Mouse (Mus musculus): ENCODE results near the gene Ltbp1. TPM values are rescaled to one million over a fixed set of nuclear protein-coding genes. Genes with fewer than 3 reads are reported as not detected.

The Ltbp1 gene
- total and polyA plus RNA-seq, 3 experiments, result 17.2 to 40.4 (median 39.9) TPM

DNA sequence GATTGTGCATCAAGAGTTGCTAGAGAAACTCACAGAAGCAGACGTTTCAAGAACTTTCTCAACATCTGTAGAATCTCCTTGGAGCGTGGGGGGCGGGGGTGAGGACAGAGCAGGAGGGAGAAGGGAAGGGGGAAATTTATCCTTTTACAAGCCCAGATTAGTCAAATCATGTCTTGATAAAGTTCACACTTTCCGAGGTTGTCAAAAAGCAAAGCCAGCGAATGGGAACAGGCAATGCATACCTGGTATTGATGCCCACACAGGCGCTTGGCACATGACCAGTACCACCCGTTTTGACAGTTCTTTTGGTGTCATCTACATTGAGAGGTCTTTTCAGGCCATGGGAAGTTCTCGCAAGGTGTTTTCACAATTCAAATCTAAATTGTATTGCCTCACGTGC is 327.6 kb downstream of the Ltbp1 start:
- Histone ChIP-seq H3K4me1 (ENCODE audit: control insufficient read depth, insufficient read depth, low read length) (peaks cover 1% of the 10 kb centered on the region), H3K79me2 (replicated peaks; ENCODE audit: control insufficient read depth, insufficient read depth, low read length) (no peaks in the 10 kb centered on the region), H3K27me3 (ENCODE audit: control insufficient read depth, insufficient read depth, low read length) (no peaks in the 10 kb centered on the region), H3K27ac (no peak overlapping the region), H3K36me3 (ENCODE audit: control insufficient read depth, insufficient read depth, low read length) (no peaks in the 10 kb centered on the region), H3K9ac (ENCODE audit: low read depth, low read length) (no peak overlapping the region), H3K4me3 (no peak overlapping the region)
- TF ChIP-seq POLR2A (IDR thresholded peaks at IDR 0.05; ENCODE audit: insufficient read depth, low read depth, low read length) (no peak), EP300 (IDR thresholded peaks at IDR 0.05; ENCODE audit: insufficient read depth, low read depth, low read length) (no peak), CTCF (IDR thresholded peaks at IDR 0.05) (no peak)
- intact Hi-C loops (cut with DNase I), result no loop called here
- no peak for DNase-seq
- 81% methylated on average over 9 of the region's 9 CpGs for WGBS

- no peak for DNase-seq
- Histone ChIP-seq H3K79me2 (replicated peaks; ENCODE audit: control insufficient read depth, insufficient read depth, low read length) (no peaks in the 10 kb centered on the region), H3K4me1 (ENCODE audit: control insufficient read depth, insufficient read depth, low read length) (peaks cover 1% of the 10 kb centered on the region; the same call in 1 of the 2 replicates), H3K4me3 (no peak overlapping the region), H3K27me3 (ENCODE audit: control insufficient read depth, insufficient read depth, low read length) (no peaks in the 10 kb centered on the region), H3K27ac (no peak overlapping the region), H3K9ac (ENCODE audit: low read depth, low read length) (no peak overlapping the region), H3K36me3 (ENCODE audit: control insufficient read depth, insufficient read depth, low read length) (no peaks in the 10 kb centered on the region)
- WGBS, result 87% methylated on average over 13 of the region's 13 CpGs
- intact Hi-C loops (cut with DNase I), result no loop called here
- TF ChIP-seq EP300 (IDR thresholded peaks at IDR 0.05; ENCODE audit: insufficient read depth, low read depth, low read length), result no peak
- no peak for TF ChIP-seq CTCF (IDR thresholded peaks at IDR 0.05)
- TF ChIP-seq POLR2A (IDR thresholded peaks at IDR 0.05; ENCODE audit: insufficient read depth, low read depth, low read length), result no peak
These were observed 328.4 kb downstream of the Ltbp1 start for GRCm38 (mm10) chr17:75333759-75334158.

- Histone ChIP-seq H3K27ac (no peak overlapping the region), H3K4me1 (ENCODE audit: control insufficient read depth, insufficient read depth, low read length) (no peaks in the 10 kb centered on the region), H3K36me3 (ENCODE audit: control insufficient read depth, insufficient read depth, low read length) (no peaks in the 10 kb centered on the region), H3K79me2 (replicated peaks; ENCODE audit: control insufficient read depth, insufficient read depth, low read length) (no peaks in the 10 kb centered on the region), H3K27me3 (ENCODE audit: control insufficient read depth, insufficient read depth, low read length) (no peaks in the 10 kb centered on the region), H3K9ac (ENCODE audit: low read depth, low read length) (no peak overlapping the region), H3K4me3 (no peak overlapping the region)
- DNase-seq, result no peak
- intact Hi-C loops (cut with DNase I), result no loop called here
- 64% methylated on average over 9 of the region's 9 CpGs for WGBS
- TF ChIP-seq EP300 (IDR thresholded peaks at IDR 0.05; ENCODE audit: insufficient read depth, low read depth, low read length) (no peak), POLR2A (IDR thresholded peaks at IDR 0.05; ENCODE audit: insufficient read depth, low read depth, low read length) (no peak), CTCF (IDR thresholded peaks at IDR 0.05) (no peak)
These were observed 330.3 kb downstream of the Ltbp1 start for GRCm38 (mm10) chr17:75335649-75336048.

GRCm38 (mm10) chr17:75341227-75341626 is 335.9 kb downstream of the Ltbp1 start:
- no peak for DNase-seq
- no peak for TF ChIP-seq EP300 (IDR thresholded peaks at IDR 0.05; ENCODE audit: insufficient read depth, low read depth, low read length)
- no peak for TF ChIP-seq CTCF (IDR thresholded peaks at IDR 0.05)
- TF ChIP-seq POLR2A (IDR thresholded peaks at IDR 0.05; ENCODE audit: insufficient read depth, low read depth, low read length), result no peak

GRCm38 (mm10) chr17:75345116-75345515 is 339.7 kb downstream of the Ltbp1 start:
- H3K27me3 ChIP-seq (ENCODE audit: control insufficient read depth, insufficient read depth, low read length), result no peaks in the 10 kb centered on the region
- no peak overlapping the region for H3K9ac ChIP-seq (ENCODE audit: low read depth, low read length)
- no peak overlapping the region for H3K27ac ChIP-seq
- WGBS, result 73% methylated on average over 3 of the region's 3 CpGs
- no peak for DNase-seq
- H3K4me1 ChIP-seq (ENCODE audit: control insufficient read depth, insufficient read depth, low read length), result peaks cover 2% of the 10 kb centered on the region
- TF ChIP-seq POLR2A (IDR thresholded peaks at IDR 0.05; ENCODE audit: insufficient read depth, low read depth, low read length) (no peak), EP300 (IDR thresholded peaks at IDR 0.05; ENCODE audit: insufficient read depth, low read depth, low read length) (no peak), CTCF (IDR thresholded peaks at IDR 0.05) (no peak)
- H3K79me2 ChIP-seq (replicated peaks; ENCODE audit: control insufficient read depth, insufficient read depth, low read length), result no peaks in the 10 kb centered on the region
- intact Hi-C loops (cut with DNase I), result no loop called here
- no peak overlapping the region for H3K4me3 ChIP-seq
- H3K36me3 ChIP-seq (ENCODE audit: control insufficient read depth, insufficient read depth, low read length), result no peaks in the 10 kb centered on the region

More at GRCm38 (mm10) chr17:75341227-75341626, 335.9 kb downstream of the Ltbp1 start:
- no peak overlapping the region for H3K27ac ChIP-seq
- WGBS, result 68% methylated on average over 4 of the region's 4 CpGs
- no peaks in the 10 kb centered on the region for H3K79me2 ChIP-seq (replicated peaks; ENCODE audit: control insufficient read depth, insufficient read depth, low read length)
- H3K9ac ChIP-seq (ENCODE audit: low read depth, low read length), result no peak overlapping the region
- no peaks in the 10 kb centered on the region for H3K4me1 ChIP-seq (ENCODE audit: control insufficient read depth, insufficient read depth, low read length)
- H3K4me3 ChIP-seq, result no peak overlapping the region
- H3K27me3 ChIP-seq (ENCODE audit: control insufficient read depth, insufficient read depth, low read length), result no peaks in the 10 kb centered on the region
- H3K36me3 ChIP-seq (ENCODE audit: control insufficient read depth, insufficient read depth, low read length), result no peaks in the 10 kb centered on the region
- intact Hi-C loops (cut with DNase I), result no loop called here

DNA sequence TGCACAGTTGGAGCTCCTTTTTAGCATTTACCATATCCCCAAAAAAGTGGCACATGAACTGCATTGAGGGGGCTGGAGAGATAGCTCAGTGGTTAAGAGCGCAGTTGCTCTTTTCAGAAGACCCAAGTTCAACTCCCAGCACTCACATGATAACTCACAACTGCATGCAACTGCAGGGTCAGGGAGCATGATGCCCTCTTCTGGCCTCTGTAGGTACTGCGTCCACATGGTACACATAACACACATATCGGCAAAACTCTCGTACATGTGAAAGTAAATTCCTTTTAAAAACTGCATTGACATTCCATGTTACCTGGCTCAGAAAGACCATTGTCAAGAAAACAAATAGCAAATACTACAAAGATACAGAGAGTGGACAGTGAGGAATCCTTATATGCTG is 342.0 kb downstream of the Ltbp1 start:
- Histone ChIP-seq H3K4me3 (no peak overlapping the region), H3K4me1 (ENCODE audit: control insufficient read depth, insufficient read depth, low read length) (peaks cover 2% of the 10 kb centered on the region), H3K27me3 (ENCODE audit: control insufficient read depth, insufficient read depth, low read length) (no peaks in the 10 kb centered on the region), H3K9ac (ENCODE audit: low read depth, low read length) (no peak overlapping the region), H3K79me2 (replicated peaks; ENCODE audit: control insufficient read depth, insufficient read depth, low read length) (no peaks in the 10 kb centered on the region), H3K36me3 (ENCODE audit: control insufficient read depth, insufficient read depth, low read length) (no peaks in the 10 kb centered on the region), H3K27ac (no peak overlapping the region)
- WGBS, result 97% methylated on average over 4 of the region's 4 CpGs
- TF ChIP-seq POLR2A (IDR thresholded peaks at IDR 0.05; ENCODE audit: insufficient read depth, low read depth, low read length) (no peak), CTCF (IDR thresholded peaks at IDR 0.05) (peak; percentile 43), EP300 (IDR thresholded peaks at IDR 0.05; ENCODE audit: insufficient read depth, low read depth, low read length) (no peak)
- no peak for DNase-seq
- intact Hi-C loops (cut with DNase I), result no loop called here
